Mouse (Mus musculus): ENCODE data around the gene Pjvk.

Gene Pjvk

DNA sequence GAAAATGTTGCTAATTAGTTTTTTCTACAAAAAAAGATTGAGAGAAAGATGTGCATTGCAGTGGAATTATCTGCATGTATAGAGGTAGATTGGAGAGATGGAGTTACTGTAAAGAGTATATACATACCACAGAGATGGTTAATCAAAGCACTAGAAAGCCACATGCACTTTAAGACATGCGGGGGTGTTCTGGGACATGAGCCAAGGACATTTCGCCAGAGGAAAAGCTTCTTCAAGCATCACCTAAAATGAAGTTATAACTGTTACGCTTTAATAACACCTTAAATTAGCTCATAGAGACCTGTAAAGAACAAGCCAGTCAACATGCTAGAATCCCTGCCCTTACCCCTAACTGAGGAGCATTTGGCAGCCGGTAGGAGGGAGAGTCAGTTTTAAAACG, 18.9 kb downstream of the Pjvk start:
- DNase-seq (ENCODE audit: low spot score), result no peak

DNA sequence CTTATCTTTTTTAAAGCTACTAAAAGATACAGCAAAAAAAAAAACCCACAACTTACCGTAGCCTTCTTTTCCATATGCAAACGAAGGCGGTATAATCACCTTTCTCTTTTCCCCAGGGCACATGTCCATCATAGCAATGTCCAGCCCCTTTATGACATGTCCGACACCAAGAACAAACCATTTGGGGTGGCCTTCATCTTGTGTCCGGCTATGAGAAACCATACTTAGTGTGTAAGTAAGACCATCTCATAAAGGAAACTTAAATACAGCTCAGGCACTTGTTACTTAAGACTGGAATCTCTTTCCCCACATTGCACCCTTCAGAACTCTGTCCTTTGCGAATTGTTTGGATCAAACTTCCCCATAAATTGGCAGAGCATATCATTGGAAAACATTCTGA, 23.4 kb downstream of the Pjvk start:
- no peak for DNase-seq (ENCODE audit: low spot score)

DNA sequence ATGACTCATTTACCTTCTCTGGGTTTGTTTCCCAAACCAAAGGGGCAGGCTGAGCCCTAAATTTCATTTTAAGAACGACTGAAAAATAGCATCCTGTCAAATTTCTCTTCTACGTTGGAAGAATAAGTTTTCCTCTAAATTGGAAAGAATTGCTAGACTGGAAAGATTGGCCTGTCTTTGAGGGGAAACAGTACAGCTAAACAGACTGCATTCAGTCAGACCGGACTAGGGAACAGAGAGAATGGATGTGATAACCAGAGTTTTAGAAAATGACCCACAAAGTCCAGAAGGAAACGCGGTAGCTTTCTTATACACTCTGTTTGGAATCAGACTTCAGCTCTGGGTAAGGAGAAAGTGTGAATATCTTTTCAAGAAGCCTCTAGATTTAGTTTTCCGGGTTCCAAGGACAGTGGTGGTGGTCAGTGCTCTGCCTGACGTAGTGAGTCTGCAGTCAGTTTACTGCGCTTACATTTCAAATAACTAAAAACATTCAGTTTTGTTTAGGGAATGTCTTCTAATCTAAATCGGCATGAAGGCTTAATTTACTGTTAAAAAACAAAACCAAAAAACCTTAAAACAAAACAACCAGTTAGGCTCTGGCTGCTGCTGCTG, 24.0 kb downstream of the Pjvk start:
- no peak for DNase-seq (ENCODE audit: low spot score)

DNA sequence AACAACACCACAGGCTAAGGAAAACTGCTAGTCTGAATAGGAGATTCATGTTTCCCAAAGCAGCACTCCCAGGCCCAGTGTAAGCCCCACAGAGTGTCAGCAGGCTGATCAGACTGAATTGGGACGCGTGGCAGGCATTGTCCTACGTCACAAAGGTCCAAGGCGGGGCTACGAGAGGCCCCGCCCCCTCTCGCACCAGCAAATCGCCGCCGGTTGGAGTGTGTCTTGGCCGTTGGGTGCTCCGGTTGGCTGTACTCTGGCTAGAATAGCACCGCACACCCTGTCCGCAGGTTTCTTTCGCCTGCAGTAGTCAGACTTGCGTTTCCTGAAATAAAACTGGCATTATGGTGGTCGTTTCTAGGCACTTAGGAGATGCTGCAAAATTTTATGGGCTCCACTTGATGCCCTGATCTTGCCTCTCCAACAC, 24.7 kb downstream of the Pjvk start, which contains the start of gene Fkbp7:
Fkbp7 (minus strand) TSS at position 151 of the 427 bp plus-strand sequence.
- DNase-seq (ENCODE audit: low spot score), result peak; percentile 91

DNA sequence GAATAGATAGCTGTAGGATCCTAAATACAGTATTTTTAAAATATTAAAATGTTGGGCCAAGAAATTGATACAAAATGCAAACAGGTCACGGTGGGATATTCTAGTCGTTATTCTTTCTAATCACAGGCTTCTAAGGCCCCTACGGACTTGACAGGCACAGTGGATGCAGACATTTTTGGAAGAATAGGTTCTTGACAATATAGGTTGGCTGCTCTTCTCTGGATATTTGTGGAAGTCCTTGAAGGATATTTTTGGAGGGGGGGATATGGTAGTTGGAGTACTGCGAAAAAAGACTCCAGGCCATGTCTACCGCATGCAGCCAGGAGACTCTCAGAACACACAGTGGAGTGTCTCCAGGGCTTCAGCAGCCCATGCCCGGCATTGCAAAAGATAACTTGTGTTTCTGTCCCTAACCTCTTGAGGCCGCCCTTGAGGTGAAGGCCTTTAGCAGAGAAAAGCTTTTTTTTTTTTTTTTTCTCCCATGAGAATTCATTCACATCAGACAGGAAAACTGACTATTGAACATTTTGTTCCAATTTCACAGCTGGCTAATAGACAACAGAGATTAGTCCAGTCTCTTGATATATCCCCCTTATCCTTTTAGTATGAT, 25.3 kb downstream of the Pjvk start:
- peak; percentile 79 for DNase-seq (ENCODE audit: low spot score)

DNA sequence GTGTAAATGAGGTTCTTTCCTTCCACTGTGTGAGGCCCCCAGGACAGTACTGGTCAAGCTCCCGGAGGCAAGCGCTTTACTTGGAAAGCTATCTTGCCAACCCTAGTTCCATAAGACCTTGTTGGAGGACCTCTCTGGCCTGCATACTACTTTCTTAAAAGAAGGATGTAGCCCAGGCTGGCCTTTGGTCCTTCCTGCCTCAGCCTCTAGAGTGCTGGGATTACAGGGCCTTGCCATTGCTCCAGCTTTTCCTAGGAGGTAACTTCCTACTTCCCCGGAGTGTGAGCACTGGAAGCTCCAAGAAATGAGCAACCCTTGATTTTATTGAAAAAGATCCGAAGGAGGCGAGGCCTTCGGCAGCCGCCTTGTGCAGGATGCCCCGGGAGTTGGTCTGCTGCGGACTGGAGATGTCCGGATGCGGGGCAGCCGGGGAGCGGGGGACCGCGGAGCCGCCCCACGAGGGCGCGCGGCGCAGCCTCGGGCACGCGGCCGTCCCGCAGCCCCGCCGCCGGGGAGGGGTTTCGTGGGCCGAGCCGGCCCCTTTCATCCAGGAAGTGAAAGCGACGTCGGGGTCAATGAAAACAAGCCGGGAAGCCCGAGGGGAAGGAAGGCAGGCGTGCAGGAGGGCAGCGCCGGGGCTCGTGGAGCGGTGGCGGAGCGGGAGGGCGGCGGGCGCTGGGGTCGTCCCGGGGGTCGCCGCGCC, 26.6 kb downstream of the Pjvk start, which contains the start of gene Plekha3:
Plekha3 (plus strand) TSS at position 557 of the 703 bp plus-strand sequence.
- DNase-seq (ENCODE audit: low spot score), result peak; percentile 89

DNA sequence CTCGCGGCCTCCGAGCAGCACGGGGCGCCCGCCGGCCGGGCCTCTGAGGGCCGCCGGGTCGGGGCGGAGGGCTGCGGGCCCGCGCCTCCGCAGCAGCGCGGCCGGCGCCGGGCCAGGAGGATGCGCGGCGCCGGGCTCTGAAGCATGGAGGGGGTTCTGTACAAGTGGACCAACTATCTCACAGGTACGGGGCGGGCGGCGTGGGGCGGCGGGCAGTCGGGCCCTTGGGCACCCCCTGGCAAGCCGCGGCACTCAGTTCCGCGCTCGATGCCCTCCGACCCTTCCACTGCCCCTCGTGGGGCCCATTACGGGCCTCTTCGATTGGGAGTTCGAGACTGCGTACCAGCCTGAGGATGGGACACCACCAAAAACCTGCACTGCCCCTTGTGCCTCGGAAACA, 27.2 kb downstream of the Pjvk start:
- no peak for DNase-seq (ENCODE audit: low spot score)

DNA sequence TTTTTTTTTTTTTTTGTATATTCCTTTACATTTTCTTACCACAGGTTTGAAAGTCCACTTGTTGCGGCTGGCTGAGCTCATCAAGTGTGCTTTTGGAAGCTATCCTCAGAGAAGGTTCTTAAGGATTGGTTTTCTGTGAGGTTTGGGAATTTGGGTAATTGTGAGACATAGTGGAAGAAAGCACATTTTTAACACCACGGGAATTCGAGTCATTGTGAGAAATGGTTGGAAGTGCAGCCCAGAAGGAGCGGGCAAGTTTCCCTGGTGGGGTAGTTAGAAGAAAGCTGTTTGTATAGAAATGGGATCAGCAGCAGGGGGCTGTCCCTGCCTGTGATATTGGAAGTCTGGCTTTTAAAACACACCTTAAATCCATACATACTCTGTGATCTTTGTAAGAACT, 27.7 kb downstream of the Pjvk start:
- DNase-seq (ENCODE audit: low spot score), result no peak

DNA sequence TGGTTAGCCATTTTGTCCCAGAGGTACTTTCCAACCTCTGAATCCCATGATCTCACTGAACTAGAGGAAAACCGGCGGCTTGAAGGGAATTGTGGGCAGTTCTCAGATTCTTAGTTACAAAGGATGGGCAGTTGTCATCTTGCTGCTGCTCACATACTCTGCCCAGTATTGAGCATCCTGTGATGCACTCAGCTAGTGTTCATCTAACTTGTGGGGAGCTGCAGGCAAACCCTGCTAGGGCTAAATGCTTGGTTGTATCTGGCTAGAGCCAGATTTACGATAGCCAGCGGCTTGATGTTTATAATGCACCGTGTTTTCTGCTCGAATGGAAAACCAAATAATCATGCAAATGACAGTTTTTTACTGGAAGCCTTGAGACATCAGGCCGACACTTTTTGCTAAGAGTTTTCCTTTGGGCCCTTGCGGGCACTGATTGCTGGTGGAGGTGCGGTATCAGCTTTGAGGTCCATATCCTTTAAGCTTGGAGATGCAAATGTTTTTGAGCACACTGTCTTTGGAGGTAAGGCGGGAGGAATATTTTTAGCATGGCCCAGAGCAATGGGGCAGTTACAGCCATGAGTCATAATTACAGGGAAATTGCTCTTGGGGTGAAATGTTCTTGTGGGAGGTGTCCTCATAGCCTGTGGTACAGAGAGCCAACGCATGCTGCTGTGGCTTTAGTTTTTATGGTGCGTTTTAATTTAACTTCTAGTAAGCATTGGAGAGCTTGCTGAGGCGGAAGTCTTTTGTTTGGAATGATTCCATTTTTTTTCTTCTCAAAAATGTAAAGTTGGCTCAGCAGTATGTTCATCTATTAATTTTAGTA, 28.3 kb downstream of the Pjvk start:
- no peak for DNase-seq (ENCODE audit: low spot score)

DNA sequence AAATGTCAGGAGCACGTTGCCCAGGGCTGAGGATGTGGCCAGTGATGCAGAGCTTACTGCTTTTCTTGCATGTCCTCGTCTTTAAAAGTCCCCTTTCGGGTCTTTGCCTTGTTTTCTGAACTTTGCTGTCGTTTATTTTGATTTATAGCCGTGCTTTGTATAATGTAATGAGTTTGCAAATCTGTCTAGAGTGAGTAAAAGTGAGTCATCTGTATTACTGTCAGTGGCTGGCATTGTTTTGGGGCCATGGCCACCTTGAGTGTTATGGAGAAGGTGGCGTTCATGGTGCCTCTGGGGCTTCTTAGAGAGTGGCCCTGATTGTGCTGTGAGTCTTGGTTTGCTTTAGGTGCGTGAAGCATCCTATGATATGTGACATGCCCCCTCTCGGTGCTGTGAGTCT, 34.0 kb downstream of the Pjvk start:
- DNase-seq (ENCODE audit: low spot score), result no peak

DNA sequence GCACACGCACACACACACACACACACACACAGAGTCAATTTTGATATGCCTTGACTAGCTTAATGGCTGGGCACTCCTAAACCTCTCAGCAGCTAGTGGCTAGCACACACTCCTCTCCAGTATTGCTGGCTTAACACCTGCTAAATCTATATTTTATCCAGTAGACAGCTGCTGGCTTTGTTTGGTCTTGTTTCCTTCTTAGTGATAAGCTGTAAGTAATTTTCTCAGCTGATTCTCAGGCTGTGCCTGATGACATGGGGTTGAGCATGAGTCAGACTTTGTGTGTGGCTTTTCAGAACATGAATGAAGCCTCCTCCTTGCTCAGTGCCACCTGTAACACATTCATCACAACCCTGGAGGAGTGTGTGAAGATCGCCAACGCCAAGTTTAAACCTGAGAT, 38.7 kb downstream of the Pjvk start:
- DNase-seq (ENCODE audit: low spot score), result no peak

DNA sequence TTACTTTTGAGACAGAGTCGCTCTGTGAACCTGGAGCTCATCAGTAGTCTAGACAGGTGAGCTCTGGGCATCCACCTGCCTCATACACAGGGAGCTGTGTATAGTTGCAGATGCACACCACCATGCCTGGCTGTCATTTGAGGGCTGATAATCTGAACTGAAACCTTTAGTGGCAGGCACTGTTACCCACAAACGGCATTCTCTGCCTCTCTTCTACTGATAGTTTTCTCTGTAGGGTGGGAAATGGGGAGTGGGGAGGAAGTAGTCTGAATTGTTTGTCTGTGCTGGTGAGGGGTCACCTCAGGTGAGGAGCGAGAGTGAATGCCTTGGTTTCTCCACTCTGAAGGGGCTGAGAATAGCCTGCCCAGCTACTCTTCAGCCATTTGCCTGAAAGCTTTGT, 39.3 kb downstream of the Pjvk start:
- no peak for DNase-seq (ENCODE audit: low spot score)

DNA sequence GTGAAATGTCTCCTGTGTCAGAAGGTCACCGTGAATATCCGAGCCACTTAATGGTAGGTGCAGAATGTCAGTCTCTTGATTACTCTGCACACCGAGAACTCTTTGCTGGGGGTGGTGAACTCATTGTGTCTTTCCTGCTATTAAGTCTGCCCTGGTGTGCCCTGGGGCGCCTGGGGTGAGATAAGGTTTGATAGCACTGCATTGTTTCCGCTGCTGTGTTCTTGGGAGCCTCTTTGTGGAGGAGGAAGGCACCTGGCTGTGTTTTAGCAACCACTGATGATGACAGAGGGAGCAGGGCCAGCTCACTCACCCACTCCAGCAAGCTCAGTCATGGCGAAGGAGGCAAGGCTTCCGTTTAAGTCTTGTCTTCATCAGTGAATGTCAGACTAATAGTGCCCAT, 39.9 kb downstream of the Pjvk start:
- DNase-seq (ENCODE audit: low spot score), result no peak

DNA sequence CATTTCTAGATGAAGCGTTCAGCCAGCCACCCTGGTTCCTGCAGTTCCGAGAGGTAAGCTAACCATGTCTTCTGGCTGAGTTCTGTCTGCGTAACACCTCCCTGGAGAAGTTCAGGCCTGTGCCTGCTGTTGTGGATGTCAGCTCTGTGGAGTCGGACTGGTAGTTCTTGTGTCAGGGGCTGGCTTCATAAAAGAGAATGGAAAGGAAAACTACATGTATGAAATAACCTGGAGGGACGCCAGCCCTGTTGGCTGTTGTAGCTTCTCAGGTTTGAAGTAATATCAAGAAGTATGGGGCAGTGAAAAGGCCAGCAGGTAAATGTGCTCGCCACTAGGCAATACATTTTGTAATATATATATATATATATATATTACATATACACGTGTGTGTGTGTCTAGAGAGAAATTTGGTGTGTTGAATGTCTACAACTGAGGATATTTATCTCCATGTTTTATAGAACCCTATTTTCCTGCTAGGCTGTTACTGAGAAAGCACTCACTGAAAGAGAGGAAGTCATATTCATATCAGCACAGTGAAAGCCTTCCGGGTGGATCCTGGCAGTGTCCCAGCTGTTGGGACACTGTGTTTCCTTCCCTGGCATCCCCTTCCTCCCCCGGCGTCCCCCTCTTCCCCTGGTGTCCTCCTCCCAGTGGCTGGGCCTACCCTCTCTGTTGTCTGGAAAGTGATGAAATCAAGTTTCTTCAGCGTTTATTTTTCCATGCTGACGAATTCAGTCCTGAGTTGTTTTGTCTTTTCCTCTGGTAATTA, 42.3 kb downstream of the Pjvk start:
- peak; percentile 81 for DNase-seq (ENCODE audit: low spot score)

DNA sequence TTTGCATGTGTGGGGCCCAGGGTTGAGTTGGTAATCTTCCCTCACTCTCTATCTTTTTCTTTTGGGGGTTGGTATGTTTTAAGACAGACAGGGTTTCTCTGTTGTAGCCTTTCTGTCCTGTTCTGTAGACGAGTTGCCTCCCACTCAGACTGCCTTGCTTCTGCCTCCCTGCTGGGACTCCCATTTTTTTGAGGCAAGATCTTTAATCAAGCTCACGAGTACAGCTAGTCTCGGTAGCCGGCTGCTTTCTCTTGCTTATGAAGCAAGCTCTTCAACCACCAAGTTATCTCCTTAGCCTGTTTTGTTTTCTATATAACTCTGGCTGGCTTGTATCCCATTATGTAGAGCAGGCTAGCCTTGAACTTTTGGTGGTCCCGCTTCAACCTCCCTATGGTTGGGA, 45.5 kb downstream of the Pjvk start:
- no peak for DNase-seq (ENCODE audit: low spot score)

DNA sequence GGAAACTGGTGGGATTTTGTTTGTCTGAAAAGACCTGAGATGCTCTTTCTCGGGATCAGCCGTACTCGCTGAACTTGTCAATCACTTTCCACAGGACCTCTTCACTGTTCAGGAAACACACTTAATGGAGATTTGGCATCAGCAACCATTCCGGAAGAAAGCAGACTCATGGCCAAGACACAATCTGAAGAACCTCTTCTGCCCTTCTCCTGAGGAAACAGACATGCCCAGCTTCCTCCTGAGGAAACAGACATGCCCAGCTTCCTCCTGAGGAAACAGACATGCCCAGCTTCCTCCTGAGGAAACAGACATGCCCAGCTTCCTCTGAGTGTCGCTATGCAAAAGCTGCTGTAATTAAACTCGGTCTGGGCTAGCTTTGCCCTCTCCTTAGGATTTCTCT, 47.0 kb downstream of the Pjvk start:
- DNase-seq (ENCODE audit: low spot score), result peak; percentile 40

DNA sequence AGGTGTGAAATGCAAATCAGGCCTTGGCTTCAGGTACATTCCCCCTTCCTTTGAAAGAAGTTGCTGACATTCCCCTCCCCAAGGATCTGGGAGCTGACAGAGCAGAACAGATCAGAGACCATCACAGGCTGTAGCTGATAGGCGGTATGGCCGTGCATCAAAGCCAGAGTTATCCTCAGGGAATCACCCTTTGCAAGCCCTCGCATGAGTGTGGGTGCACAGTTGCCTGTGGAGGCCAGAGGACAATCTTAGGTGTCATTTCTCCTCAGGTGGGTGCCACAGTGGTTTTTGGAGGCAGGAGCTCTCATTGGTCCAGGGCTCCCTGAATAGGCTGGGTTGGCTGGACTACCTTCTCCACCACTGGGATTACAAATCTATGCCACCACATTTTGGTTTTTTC, 53.9 kb downstream of the Pjvk start:
- no peak for DNase-seq (ENCODE audit: low spot score)

DNA sequence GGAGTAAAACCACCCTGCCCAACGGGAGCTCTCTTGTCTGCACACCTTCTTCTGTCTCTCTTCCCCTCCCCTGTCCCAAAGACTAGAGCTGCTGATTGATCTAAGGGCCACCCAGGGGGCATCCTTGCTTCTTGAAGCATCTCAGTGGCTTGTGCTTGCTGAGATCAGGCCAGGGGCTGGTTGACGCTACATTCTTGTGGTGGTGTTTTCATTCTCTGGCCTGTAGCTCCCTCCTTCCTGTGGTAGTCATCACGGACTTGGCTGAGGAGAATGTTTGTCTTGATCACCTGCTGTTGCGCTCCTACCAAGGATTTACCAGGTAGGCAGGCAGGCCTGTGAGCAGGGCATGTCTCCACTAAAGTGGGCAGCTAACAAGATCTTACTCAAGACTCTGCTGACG, 54.5 kb downstream of the Pjvk start:
- no peak for DNase-seq (ENCODE audit: low spot score)

DNA sequence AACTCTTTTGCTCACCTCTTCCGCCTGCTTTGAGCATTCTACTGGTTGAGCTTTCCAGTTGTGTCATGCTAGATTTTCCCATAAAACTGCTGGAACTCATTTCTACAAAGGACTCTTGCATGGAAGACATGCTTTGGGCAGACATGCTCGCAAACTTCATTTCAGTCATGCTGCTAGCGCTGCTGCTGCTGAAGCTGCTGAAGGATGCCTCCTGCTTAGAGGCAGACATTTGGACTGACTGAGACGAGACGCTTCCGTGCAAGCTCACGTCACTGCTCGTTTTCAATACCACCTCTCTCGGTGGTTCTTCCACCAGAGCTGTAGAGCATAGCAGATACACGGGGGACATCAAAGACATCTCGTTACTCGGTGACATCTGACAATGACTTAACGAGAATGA, 57.4 kb downstream of the Pjvk start:
- no peak for DNase-seq (ENCODE audit: low spot score)
